Mouse (Mus musculus) heart, embryonic 16.5 days (tissue): ENCODE data around the gene Atp1a2. TPM values are rescaled to one million over a fixed set of nuclear protein-coding genes. Genes with fewer than 3 reads are reported as not detected.
"Not testable (repeated sequence)": the region's sequence is repeated elsewhere in the genome, so short reads cannot be mapped to it uniquely, and the experiment has no call there.

ENCODE experiments used
- ATAC-seq: fragments of 200-750 bp; cut with Nextera tagmentation; replicated peaks from 2 replicates; pipeline ENCODE4 v1.8.0; 2017; ENCODE audit warnings: moderate number of reproducible peaks; ENCODE audit not compliant: insufficient read depth, low FRiP score; ENCODE audit errors: extremely low read depth
- H3K27ac ChIP-seq: fragments of 300-500 bp; sonication (generic); 2 replicates; pipeline ENCODE4 v1.5.1; 2014; ENCODE audit warnings: mild to moderate bottlenecking, low read length, control low read depth, moderate library complexity
- H3K27me3 ChIP-seq: fragments of 300-500 bp; sonication (generic); 2 replicates; pipeline ENCODE4 v1.6.1; 2014; ENCODE audit warnings: low read length, mixed read lengths; ENCODE audit not compliant: control insufficient read depth, insufficient read depth
- H3K36me3 ChIP-seq: fragments of 300-500 bp; sonication (generic); 2 replicates; pipeline ENCODE4 v1.6.1; 2014; ENCODE audit not compliant: control insufficient read depth, insufficient read depth
- H3K4me1 ChIP-seq: fragments of 300-500 bp; sonication (generic); 2 replicates; pipeline ENCODE4 v1.6.1; 2014; ENCODE audit warnings: low read length, mixed read lengths; ENCODE audit not compliant: control insufficient read depth, insufficient read depth
- H3K4me2 ChIP-seq: fragments of 300-500 bp; sonication (generic); 2 replicates; pipeline ENCODE4 v1.6.1; 2014; ENCODE audit warnings: low read depth, mild to moderate bottlenecking, control low read depth, low read length
- H3K4me3 ChIP-seq: fragments of 300-500 bp; sonication (generic); 2 replicates; pipeline ENCODE4 v1.5.1; 2014; ENCODE audit warnings: mild to moderate bottlenecking, control low read depth, low read length
- H3K9ac ChIP-seq: fragments of 300-500 bp; sonication (generic); 2 replicates; pipeline ENCODE4 v1.6.1; 2014; ENCODE audit warnings: low read length, control low read depth
- H3K9me3 ChIP-seq: fragments of 300-500 bp; sonication (generic); replicated peaks from 2 replicates; pipeline ENCODE4 v1.6.1; 2016; ENCODE audit warnings: low read length; ENCODE audit not compliant: control insufficient read depth
- WGBS: fragments of 180-500 bp; shearing (Covaris S2); extraction: QIAGEN DNeasy Blood & Tissue Kit; methylation state at CpG from one replicate; pipeline ENCODE4 v1.1.7; 2014; 5-methylcytosine and 5-hydroxymethylcytosine counted together
- polyA plus RNA-seq: library from polyadenylated mRNA; unstranded; fragments of >200 nt; fragmentation: Nextera tagmentation; extraction: Ambion mirVana; gene quantifications from 2 replicates; pipeline ENCODE4 v1.2.1, GENCODE M21; 2015

Atp1a2 gene
- polyA plus RNA-seq, 1 experiment from 2014 or later: 18.7 TPM

DNA sequence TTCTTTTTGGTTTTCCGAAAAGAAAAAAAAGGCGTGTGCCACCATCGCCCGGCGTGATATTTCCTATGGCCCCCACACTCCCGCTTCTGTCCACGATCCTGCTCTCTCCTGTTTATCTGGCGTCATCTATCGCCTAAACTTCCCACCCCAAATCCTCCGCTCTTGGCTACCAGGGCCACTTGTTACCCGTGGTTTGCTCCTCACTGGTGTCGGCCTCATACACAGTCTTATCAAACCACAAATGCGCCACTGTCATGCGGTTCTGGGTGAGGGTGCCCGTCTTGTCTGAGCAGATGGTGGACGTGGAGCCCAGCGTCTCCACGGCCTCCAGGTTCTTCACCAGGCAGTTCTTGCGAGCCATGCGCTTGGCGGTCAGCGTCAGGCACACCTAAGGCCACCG lies 53.2 kb downstream of the Atp1a2 start:
- not testable (repeated sequence) for H3K4me3 ChIP-seq, H3K9ac ChIP-seq, H3K36me3 ChIP-seq, H3K27ac ChIP-seq, H3K9me3 ChIP-seq, ATAC-seq, H3K27me3 ChIP-seq
- H3K4me1 ChIP-seq: peaks cover 17% of the 10 kb centered on the region
- H3K4me2 ChIP-seq: peak overlapping the region; percentile 47
- WGBS: 50% methylated on average over 23 of the region's 23 CpGs

DNA sequence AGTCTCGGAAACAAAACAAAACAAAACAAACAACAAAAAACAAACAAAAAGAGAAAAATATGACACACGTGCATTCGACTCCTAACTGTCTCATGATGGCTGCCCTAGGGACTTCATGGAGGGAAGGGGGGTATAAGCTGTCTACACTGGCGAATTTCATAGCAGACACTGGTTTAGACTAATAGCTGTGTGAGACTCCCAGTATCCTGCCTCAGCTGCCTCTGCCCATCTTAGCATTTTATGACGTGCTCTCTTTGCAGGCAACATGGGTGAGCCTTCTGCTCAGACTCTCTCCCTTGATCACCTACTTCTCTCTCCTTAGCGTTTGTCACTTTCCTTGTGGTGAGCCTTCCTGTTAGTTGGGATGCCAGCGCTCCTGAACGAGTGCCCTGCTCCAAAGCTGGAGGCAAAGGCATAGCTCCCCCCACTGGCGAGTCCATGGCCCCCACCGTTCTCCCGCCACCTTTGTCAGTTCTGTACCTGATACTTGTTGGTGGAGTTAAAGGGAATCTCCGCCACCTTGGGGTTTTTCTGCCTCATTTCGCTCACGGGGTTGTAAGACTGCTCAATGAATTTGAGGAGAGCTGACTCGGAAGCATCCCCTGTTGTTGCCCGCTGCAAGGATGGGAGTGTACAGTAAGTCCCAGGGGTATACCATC lies 54.2 kb downstream of the Atp1a2 start:
- peak overlapping the region; percentile 26 for H3K4me3 ChIP-seq

DNA sequence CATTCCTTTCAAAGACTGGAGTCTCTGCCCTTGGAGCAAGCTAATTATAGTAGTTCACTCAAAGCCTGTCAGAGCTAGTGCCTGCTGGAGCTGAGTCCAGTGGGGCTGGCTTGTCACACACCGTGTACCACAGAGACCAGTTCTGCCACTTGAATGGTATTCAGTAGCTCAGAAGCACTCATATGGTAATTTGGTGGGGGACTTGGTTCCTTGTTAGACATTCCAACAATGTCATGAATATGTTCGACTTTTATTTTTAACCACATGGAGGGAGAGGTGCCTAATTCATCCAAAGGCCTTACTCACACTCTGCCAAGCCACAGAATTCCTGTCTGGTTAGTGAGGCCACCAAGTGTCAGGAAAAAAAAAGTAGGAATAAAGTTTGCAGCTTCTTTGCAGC lies 55.5 kb downstream of the Atp1a2 start:
- peak overlapping the region; percentile 86 for H3K27ac ChIP-seq
- H3K9me3 ChIP-seq: no peaks in the 10 kb centered on the region; the same call in 1 of the 2 replicates
- H3K4me1 ChIP-seq: peaks cover 17% of the 10 kb centered on the region
- H3K36me3 ChIP-seq: no peaks in the 10 kb centered on the region
- 25% methylated on average over 2 of the region's 2 CpGs for WGBS
- ATAC-seq: peak; percentile 93
- no peaks in the 10 kb centered on the region; the same call in 1 of the 2 replicates for H3K27me3 ChIP-seq
- no peak overlapping the region for H3K4me3 ChIP-seq
- H3K9ac ChIP-seq: 0 out of 2 replicates have a peak overlapping the region, but pooled peaks have one; percentile 3
- no peak overlapping the region; the same call in 1 of the 2 replicates for H3K4me2 ChIP-seq

More for the DNA sequence above, 54.2 kb downstream of the Atp1a2 start:
- Histone ChIP-seq H3K9ac (peak overlapping the region; percentile 27), H3K4me2 (peak overlapping the region; percentile 47), H3K36me3 (no peaks in the 10 kb centered on the region), H3K9me3 (no peaks in the 10 kb centered on the region; the same call in 1 of the 2 replicates), H3K4me1 (peaks cover 17% of the 10 kb centered on the region), H3K27me3 (no peaks in the 10 kb centered on the region; the same call in 1 of the 2 replicates), H3K27ac (peak overlapping the region; percentile 86)
- ATAC-seq: 0 out of 2 replicates have a peak, but pooled peaks have one; percentile 39
- WGBS: 30% methylated on average over 16 of the region's 16 CpGs

DNA sequence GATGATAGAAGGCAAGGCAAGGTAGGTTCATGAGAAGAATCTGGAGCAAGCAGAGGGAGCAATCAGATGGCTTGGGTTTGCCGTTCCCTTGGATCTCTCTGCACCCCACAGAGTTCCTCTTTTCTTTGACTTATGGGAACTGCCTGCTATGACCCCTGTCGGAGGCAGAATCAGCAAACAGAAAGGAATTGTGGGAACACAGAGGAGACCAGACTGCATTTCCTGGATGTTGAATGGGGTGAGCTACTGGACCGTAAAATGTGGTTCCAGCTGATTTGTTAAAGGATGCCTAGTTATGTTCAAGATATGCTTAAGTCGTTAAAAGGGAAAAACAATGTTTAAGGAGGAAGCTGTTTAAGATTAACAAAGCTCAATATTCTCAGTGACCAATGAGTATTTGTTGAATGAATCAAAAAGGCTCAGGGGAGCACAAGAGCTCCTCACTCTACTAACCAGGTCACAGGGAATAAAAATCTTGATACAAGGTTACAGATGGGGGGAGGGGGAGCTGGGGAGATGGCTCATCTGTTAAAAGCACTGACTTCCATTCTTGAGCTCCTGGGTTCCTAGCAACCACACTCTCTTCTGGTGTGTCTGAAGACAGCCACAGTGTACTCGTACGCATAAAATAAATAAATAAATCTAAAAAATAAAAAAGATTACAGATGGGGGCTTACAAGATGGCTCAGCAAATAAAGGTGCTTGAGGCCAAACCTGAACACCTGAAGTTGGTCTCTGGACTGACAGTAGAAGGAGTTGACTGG lies 56.7 kb downstream of the Atp1a2 start:
- no peak overlapping the region for H3K9ac ChIP-seq
- H3K4me1 ChIP-seq: peaks cover 17% of the 10 kb centered on the region
- H3K36me3 ChIP-seq: no peaks in the 10 kb centered on the region
- no peaks in the 10 kb centered on the region; the same call in 1 of the 2 replicates for H3K27me3 ChIP-seq
- peak overlapping the region; percentile 86; the same call in 1 of the 2 replicates for H3K27ac ChIP-seq
- no peak for ATAC-seq
- no peaks in the 10 kb centered on the region; the same call in 1 of the 2 replicates for H3K9me3 ChIP-seq
- 68% methylated on average over 6 of the region's 6 CpGs for WGBS
- H3K4me2 ChIP-seq: no peak overlapping the region
- H3K4me3 ChIP-seq: no peak overlapping the region

DNA sequence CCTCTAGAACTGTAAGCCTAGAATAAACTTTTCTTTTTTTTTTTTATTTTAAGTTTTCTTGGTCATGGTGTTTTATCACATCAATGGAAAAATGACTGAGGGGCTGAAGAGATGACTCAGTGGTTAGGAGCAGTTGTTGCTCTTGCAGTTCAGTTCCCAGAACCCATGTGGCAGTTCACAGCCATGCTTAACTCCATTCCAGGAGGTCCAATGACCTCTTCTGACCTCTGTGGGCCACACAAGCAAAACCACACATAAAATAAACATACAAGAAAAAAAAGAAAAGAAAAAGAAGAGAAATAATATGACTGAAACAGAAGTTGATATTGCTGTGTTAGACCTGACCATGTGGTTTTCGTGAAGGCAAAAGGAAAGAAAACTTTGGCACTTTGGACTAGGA lies 68.6 kb downstream of the Atp1a2 start:
- ATAC-seq: no peak
- Histone ChIP-seq H3K9ac (no peak overlapping the region), H3K27ac (no peak overlapping the region), H3K4me3 (no peak overlapping the region), H3K9me3 (no peaks in the 10 kb centered on the region), H3K4me1 (peaks cover 9% of the 10 kb centered on the region; the same call in 1 of the 2 replicates), H3K4me2 (no peak overlapping the region), H3K36me3 (no peaks in the 10 kb centered on the region), H3K27me3 (no peaks in the 10 kb centered on the region)
- WGBS: 91% methylated on average over 1 of the region's 1 CpGs

DNA sequence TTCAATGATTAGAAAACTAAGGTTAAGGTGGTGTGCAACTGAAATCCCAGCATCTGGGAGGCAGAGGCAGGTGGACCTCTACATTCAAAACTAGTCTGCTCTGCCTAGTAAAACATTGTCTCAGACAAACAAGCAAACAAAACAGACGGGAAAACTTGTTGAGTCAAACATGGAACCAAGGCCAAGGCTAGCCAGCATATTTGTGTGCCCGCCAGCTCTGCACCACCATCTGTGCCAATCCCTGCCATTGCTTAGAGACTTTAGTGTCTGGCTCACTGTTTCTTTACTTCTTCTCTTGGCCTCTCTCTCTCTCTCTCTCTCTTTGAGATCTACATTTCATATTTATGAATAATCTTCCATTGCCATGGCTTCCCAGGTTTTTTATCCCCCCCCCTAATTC lies 69.7 kb downstream of the Atp1a2 start:
- 87% methylated on average over 2 of the region's 2 CpGs for WGBS
- H3K4me3 ChIP-seq: no peak overlapping the region
- H3K27ac ChIP-seq: no peak overlapping the region
- no peak overlapping the region for H3K9ac ChIP-seq
- H3K27me3 ChIP-seq: no peaks in the 10 kb centered on the region
- no peak overlapping the region for H3K4me2 ChIP-seq
- no peak for ATAC-seq
- no peaks in the 10 kb centered on the region for H3K36me3 ChIP-seq
- H3K9me3 ChIP-seq: no peaks in the 10 kb centered on the region
- peaks cover 11% of the 10 kb centered on the region; the same call in 1 of the 2 replicates for H3K4me1 ChIP-seq

Other genes with a start within 250 kb of the Atp1a2 start
- gene Nhlh1, start 240.5 kb downstream of the Atp1a2 start, polyA plus RNA-seq: not detected in 2 replicates
- gene Copa, start 215.5 kb downstream of the Atp1a2 start, polyA plus RNA-seq: 170 and 179 TPM in 2 replicates
- 106 and 109 TPM in 2 replicates for gene Ncstn, start 215.3 kb downstream of the Atp1a2 start, polyA plus RNA-seq
- gene Pex19, start 171.3 kb downstream of the Atp1a2 start, polyA plus RNA-seq: 130 and 135 TPM in 2 replicates
- gene Dcaf8, start 150.0 kb downstream of the Atp1a2 start, polyA plus RNA-seq: 117 and 129 TPM in 2 replicates
- 181 and 193 TPM in 2 replicates for gene Pea15a, start 91.3 kb downstream of the Atp1a2 start, polyA plus RNA-seq
- gene Casq1, start 78.2 kb downstream of the Atp1a2 start, polyA plus RNA-seq: 106 and 108 TPM in 2 replicates
- 0.16 and 0.17 TPM in 2 replicates for gene Atp1a4, start 39.6 kb downstream of the Atp1a2 start, polyA plus RNA-seq
- gene Igsf8, start 36.4 kb downstream of the Atp1a2 start, polyA plus RNA-seq: 25.3 and 30.6 TPM in 2 replicates
- gene Kcnj9, start 31.3 kb upstream of the Atp1a2 start, polyA plus RNA-seq: not detected in 2 replicates
- gene Kcnj10, start 43.1 kb upstream of the Atp1a2 start, polyA plus RNA-seq: 0.04 and 0.05 TPM in 2 replicates
- 3.5 and 3.7 TPM in 2 replicates for gene Pigm, start 78.5 kb upstream of the Atp1a2 start, polyA plus RNA-seq
- gene Slamf9, start 177.3 kb upstream of the Atp1a2 start, polyA plus RNA-seq: 0.77 and 0.95 TPM in 2 replicates
- 3.3 and 4.8 TPM in 2 replicates for gene Igsf9, start 183.7 kb upstream of the Atp1a2 start, polyA plus RNA-seq
- 323 and 328 TPM in 2 replicates for gene Tagln2, start 202.0 kb upstream of the Atp1a2 start, polyA plus RNA-seq
- 3.0 and 3.2 TPM in 2 replicates for gene Cfap45, start 222.7 kb upstream of the Atp1a2 start, polyA plus RNA-seq